Mouse (Mus musculus): ENCODE measurements around the gene Olfr851. TPM values are rescaled to one million over a fixed set of nuclear protein-coding genes. Genes with fewer than 3 reads are reported as not detected.

The Olfr851 gene
- not detected for total RNA-seq (2021)
- long read RNA-seq, experiment 1, result 0 reads
- long read RNA-seq, experiment 2, result 0 reads

DNA sequence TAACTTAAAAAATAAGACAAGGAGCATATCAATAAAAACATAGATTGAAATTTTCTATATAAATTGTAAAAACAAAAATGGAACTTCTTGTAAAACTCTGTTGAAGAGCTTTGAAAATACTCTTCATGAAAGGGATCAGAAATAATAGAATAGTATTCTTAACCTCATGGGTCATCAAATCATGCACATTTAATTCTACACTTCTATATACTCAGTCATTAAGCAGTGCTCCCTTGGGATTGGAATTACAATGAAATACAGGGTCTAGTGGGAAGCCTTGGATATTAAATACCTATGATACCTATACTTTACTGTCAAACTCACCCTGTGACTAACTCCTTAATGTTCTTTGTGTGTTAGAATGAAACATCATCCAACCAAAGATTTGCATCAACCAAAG, at the start of gene Olfr851:
Gene Olfr851, plus strand, starts transcription at position 301 of the 400 bp plus-strand sequence.
- no peak for DNase-seq (ENCODE audit: low spot score in 2 of 2)

DNA sequence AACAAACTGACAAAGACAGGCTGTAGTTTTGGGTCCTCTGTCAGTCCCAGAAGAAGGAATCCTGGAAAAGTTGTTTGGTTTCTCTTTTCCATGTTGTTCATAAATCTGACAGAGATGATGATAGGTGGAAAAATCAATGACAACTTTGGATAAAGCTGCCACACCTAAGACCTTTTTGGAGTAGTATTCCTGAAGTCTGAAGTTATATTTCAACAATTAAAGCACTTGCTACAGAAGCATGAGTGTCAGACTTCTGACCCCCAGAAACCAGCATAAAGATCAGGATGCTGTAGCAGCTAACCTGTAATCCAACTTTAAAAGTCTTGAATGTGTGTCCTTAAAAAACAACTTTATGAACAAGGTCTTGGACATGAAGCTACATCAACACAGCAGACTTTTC, 14.9 kb upstream of the Olfr851 start, which contains the start of gene Olfr850:
Gene Olfr850, minus strand, starts transcription at position 101 of the 400 bp plus-strand sequence.
- DNase-seq (ENCODE audit: low spot score in 2 of 2), result no peak

DNA sequence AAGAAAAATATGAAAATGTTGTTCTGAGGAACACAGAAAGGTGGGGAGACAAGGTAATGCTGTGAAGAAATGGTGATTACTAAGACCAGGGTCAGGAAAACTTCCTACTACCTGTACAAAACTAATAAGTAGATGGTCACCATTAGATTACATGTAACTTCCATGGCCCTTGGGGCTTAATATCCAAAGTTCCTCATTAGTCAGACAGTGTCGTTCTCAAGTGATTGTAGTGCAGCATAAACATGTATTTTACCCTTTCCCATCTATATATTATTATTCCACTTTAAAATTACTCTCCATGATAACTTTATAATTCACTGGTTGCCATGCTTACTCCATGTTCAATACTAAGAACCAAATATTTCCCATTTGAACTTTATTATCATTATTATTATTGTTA, 47.9 kb downstream of the Olfr851 start, which contains the start of gene Olfr853:
Gene Olfr853, minus strand, starts transcription at position 101 of the 400 bp plus-strand sequence.
- no peak for DNase-seq (ENCODE audit: low spot score in 2 of 2)

Other genes with a start within 250 kb of the Olfr851 start
- not detected for gene Olfr843, start 241.3 kb upstream of the Olfr851 start, total RNA-seq (2021)
- gene Olfr844, start 176.9 kb upstream of the Olfr851 start, total RNA-seq (2021), result not detected
- not detected for gene Olfr845, start 156.8 kb upstream of the Olfr851 start, total RNA-seq (2021)
- not detected for gene Olfr846, start 129.3 kb upstream of the Olfr851 start, total RNA-seq (2021)
- gene Olfr847, start 114.6 kb upstream of the Olfr851 start, total RNA-seq (2021), result not detected
- gene Olfr849, start 53.0 kb upstream of the Olfr851 start, total RNA-seq (2021), result not detected
- not detected for gene Olfr850, start 15.0 kb upstream of the Olfr851 start, total RNA-seq (2021)
- gene Olfr853, start 47.8 kb downstream of the Olfr851 start, total RNA-seq (2021), result not detected
- gene Olfr854, start 74.1 kb downstream of the Olfr851 start, total RNA-seq (2021), result not detected
- not detected for gene Olfr855, start 89.3 kb downstream of the Olfr851 start, total RNA-seq (2021)
- gene Zfp317, start 128.8 kb downstream of the Olfr851 start, total RNA-seq (2021), result 10 to 100 TPM; 12.5 to 15.6 TPM
- gene Olfr857, start 216.1 kb downstream of the Olfr851 start, total RNA-seq (2021), result not detected